Mouse (Mus musculus) liver, adult 2 months (tissue): ENCODE results near the gene Rasd2.

ENCODE experiments used
- CTCF ChIP-seq: fragments of 200-500 bp; IDR thresholded peaks from 2 replicates; pipeline ENCODE4 v1.5.1; 2011; ENCODE audit warnings: low read depth, low read length, control low read depth
- POLR2A ChIP-seq: fragments of 200-500 bp; IDR thresholded peaks from 2 replicates; pipeline ENCODE4 v1.6.1; 2011; ENCODE audit warnings: low read length, control low read depth; ENCODE audit not compliant: insufficient read depth; ENCODE audit errors: extremely low read depth

- no peak for TF ChIP-seq POLR2A
- TF ChIP-seq CTCF: no peak
Measured at GRCm38 (mm10) chr8:75226773-75227172, 13.0 kb downstream of the Rasd2 start.
